Mouse (Mus musculus): ENCODE measurements around the gene Kcnh3. TPM values are rescaled to one million over a fixed set of nuclear protein-coding genes. Genes with fewer than 3 reads are reported as not detected.

Gene Kcnh3
- total RNA-seq (2023) = 1 to 10 TPM; 3.9 to 8.3 TPM

DNA sequence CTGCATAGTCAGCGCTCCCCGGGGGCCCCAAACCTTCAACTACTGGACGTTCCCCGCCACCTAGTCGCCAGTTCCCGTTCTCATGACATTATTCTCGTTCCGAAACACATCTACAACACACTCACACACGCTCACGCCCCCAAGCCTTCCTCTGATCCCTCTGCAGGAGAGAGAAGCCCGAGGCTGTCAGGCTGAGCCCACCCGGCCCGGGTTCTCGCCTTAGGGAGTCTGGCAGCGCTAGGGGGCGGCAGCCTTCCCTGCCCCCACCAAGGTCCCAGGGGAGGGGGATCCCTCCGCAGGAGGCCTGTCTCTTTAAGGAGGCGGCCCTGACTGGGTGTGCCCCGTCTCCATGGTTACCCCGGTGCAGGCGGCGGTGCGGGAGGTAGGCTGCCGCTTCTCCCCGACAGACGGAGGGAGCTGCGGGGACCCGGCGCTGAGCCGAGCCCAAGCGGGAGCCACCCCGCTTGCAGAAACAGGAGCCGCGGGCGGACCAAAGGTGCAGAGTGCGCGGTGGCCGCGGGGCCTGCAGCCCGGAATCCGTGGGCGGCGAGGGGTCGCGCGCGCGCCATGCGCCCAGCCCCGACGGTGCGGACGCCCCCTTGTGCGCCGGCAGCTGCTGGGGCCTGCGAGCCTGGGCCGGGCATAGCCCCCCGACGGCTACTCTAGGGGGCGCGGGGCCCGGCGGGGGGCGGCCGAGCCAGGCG lies at the start of gene Kcnh3:
Kcnh3 (plus strand) TSS at position 654 of the 704 bp plus-strand sequence.

DNA sequence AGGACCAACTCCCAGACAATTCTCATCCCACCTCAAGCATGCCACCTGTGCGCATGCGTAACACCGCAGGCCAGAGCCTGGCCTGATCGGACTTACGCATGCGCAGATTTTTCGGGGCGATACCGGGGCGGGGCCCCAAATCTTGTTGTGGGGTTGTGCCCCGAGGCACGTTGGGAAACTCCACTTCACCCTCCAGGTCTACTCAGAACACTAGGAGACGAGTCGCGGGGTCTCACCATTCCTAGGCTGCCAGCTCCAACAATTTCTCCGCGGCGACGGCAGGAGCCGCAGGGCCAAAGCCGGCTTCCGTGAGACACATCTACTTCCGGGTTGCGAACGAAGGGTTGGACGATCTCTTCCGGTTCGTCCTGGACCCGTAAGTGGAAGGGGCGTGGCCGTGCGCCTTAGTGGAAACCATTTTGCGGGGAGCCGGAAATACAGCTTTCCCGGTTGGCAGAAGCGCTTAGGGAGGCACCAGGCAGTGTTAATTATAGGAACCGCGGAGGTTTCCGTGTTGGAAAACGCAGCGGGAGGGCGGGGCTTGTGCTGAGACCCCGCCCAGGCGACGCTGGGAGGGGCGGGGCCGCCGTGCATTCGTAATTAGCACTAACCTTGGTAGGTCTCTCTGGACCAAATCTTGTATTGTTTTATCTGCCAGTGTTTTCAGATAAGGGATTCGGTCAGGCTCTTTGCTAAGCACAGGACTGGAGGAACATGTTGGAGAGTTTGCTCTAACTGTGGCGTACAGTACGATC lies 27.1 kb downstream of the Kcnh3 start, which contains the start of gene Mcrs1:
Mcrs1 (minus strand) TSS at position 336 of the 755 bp plus-strand sequence.

Other genes with a start within 250 kb of the Kcnh3 start
- 10 to 100 TPM; 75.8 to 86.6 TPM for gene Tuba1c, start 195.0 kb upstream of the Kcnh3 start, total RNA-seq (2023)
- not detected for gene Prph, start 169.7 kb upstream of the Kcnh3 start, total RNA-seq (2023)
- 1 to 10 TPM; 3.0 to 3.2 TPM for gene Troap, start 150.3 kb upstream of the Kcnh3 start, total RNA-seq (2023)
- not detected for gene C1ql4, start 137.0 kb upstream of the Kcnh3 start, total RNA-seq (2023)
- gene Dnajc22, start 131.7 kb upstream of the Kcnh3 start, total RNA-seq (2023) = not detected
- gene Spats2, start 98.9 kb upstream of the Kcnh3 start, total RNA-seq (2023) = not detected
- gene Mcrs1, start 27.1 kb downstream of the Kcnh3 start, total RNA-seq (2023) = 100 to 1,000 TPM; 102 to 126 TPM
- gene Prpf40b, start 70.2 kb downstream of the Kcnh3 start, total RNA-seq (2023) = 10 to 100 TPM; 18.6 to 20.2 TPM
- not detected for gene Fam186b, start 71.0 kb downstream of the Kcnh3 start, total RNA-seq (2023)
- 10 to 100 TPM; 40.2 to 41.7 TPM for gene Fmnl3, start 145.6 kb downstream of the Kcnh3 start, total RNA-seq (2023)
- gene Tmbim6, start 168.0 kb downstream of the Kcnh3 start, total RNA-seq (2023) = 100 to 1,000 TPM; 413 to 426 TPM
- gene Nckap5l, start 232.9 kb downstream of the Kcnh3 start, total RNA-seq (2023) = 10 to 100 TPM; 44.1 to 45.4 TPM
- 10 to 100 TPM in 1 of 2 experiments, 1 to 10 TPM in 1; 9.6 to 10.7 TPM for gene Bcdin3d, start 249.9 kb downstream of the Kcnh3 start, total RNA-seq (2023)